Mouse (Mus musculus): ENCODE measurements at regions not wholly inside any gene's neighbourhood (a gene's known extent, or its start where the extent isn't known, plus 50 kb on each side); places are given as distances from the start of the nearest gene placed in this dataset.

- DNase-seq, result no peak
Measured at GRCm38 (mm10) chr2:159889701-159890100, 444.3 kb downstream of the Gm826 start.

DNA sequence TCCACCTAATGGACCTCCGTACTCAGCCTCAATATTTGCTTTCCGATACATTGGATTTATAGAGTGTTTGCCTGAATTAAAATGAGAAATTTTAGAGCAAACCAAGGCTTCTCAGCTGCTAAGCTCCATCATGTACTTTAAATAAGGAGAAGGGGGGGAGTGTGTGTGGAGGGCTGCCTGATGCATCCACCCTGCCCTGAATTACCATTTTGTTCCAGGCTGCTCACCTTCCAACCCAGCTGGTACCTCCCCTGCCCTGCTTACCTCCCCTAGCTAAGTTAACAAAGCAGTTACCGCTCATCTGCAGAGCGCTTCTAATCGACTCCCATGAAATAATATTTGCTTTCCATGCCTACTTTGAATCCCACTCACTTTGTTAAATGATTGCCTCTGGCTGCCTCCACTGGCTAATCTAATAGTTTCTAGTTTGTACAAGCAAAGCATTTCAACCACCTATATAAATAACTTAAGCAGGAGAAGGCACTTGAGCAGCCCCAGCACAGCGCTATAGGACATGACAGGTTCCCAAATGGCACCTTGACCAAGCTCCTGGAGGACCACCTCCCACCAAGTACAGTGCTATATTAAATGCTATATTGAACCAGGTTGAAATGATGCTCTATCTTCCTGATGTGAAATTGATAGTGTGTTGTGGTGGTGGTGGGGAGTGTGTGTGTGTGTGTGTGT, 449.0 kb downstream of the Gm826 start:
- no peak for DNase-seq

- DNase-seq, result no peak
Measured at GRCm38 (mm10) chr2:159866981-159867380, 467.0 kb downstream of the Gm826 start.

DNA sequence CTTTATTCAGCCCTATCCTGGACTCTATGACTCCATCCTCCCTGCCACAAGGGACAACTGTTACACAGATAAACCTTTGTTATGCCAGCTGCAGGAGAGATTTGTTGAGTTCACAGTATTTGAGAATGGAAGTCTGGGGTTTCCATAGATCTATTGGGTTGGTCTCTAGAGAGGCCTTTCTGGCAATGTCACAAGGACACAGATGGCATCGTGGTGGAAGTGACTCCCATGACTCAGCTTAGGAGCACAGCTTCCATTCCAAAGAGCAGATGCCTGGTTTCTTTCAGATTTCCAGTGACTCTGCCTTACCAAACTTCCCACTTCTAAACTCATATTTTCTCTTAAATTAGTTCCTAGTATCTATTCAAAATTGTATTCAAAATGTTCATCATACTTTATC, 467.6 kb downstream of the Gm826 start:
- DNase-seq, result no peak

DNA sequence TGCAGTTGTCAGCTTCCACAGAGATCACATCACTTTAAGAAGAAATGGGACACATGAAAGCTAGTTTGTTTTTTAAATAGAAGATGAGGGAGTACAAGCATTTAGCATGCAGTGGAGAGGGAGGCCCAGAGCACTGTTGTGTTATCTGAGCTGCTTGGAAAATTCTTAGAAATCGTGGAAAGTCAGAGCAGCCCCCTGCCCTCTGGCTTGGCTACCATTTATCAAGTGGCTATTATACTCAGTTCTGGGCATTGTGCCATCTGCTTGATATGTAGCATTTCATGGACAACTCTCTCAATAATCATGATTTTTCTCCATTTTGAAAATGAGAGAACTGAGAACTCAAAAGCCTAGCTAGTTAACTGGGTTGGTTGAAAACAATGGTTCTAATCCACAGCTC, 470.8 kb downstream of the Gm826 start:
- no peak for DNase-seq

GRCm38 (mm10) chr2:159853891-159854665, 479.9 kb downstream of the Gm826 start:
- DNase-seq, result no peak

GRCm38 (mm10) chr2:159852959-159853358, 481.0 kb downstream of the Gm826 start:
- DNase-seq, result peak; percentile 3

DNA sequence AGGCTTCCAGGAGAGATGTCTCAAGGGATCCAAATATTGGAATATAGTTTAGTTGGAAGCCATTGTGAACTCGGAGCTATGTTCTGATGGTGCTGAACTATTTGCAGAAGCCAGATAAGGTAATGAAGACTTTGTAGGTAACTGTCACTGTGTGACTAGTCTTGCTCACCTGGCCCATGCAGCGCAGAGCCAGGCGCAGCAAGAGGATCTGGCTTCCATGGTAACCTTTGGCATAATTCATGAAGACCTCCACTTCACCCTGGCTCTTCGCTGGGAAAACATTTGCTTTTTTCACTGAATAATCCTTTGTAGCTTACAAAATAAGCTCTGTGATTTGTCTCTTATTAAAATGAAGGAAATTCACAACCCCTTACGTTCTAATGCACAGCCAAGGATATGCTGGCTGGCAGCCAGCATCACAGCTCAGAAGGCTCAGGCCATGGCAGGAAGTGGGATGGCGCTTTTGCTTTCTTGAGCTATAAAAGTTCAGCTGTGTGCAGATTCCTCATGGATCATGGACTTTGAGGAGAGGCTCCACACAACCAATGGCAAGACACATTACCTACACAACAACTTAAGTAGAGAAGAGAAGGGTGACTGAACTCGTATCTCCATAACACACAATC, 501.4 kb downstream of the Gm826 start:
- peak; percentile 3 for DNase-seq

DNA sequence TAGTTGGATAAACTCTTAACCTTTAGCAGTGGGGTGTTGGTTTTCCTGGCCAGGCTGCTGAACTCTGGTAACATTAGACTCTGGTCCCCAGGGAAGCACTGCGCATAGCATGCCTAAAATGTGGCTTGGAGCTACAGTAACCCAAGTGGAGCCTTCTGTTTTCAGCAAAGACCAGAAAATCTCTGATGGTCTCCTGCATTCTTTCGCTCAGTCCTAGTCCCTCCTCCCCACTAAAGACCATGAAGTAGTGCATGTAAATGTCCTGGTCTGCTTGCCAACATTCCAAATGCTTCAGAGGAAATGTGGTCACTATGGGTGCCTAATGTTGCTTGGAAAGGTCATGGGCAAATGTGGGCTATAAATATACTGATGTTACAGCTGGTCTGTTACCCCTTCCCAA, 507.5 kb downstream of the Gm826 start:
- DNase-seq, result no peak

DNA sequence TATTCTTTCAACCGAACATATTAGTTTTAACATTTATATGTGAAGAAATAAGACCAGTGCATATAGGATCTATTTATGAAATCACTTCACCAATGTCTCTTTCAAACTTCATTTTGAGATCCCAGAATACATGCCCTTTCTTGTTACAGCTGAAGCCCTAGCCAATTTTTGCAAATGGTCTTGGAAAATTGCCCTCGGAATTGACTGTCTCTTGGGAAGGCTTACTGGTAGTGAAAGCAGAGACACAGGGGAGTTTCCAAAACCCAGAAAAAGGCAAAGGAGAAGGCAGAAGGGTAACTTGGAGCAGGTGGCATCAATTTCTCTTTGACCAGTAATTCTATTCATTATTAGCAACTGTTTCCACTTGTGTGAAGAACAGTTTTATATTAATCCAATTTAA, 515.4 kb downstream of the Gm826 start:
- peak; percentile 10 for DNase-seq

GRCm38 (mm10) chr2:159816344-159816743, 517.6 kb downstream of the Gm826 start:
- DNase-seq, result no peak
